Mouse (Mus musculus) embryo, embryonic 11 days (tissue): Measurements from ENCODE around the gene Prn.

Source experiments
- DNase-seq: peaks from one replicate; pipeline ENCODE4 v3.0.0-alpha.2; 2015

Prn gene

DNA sequence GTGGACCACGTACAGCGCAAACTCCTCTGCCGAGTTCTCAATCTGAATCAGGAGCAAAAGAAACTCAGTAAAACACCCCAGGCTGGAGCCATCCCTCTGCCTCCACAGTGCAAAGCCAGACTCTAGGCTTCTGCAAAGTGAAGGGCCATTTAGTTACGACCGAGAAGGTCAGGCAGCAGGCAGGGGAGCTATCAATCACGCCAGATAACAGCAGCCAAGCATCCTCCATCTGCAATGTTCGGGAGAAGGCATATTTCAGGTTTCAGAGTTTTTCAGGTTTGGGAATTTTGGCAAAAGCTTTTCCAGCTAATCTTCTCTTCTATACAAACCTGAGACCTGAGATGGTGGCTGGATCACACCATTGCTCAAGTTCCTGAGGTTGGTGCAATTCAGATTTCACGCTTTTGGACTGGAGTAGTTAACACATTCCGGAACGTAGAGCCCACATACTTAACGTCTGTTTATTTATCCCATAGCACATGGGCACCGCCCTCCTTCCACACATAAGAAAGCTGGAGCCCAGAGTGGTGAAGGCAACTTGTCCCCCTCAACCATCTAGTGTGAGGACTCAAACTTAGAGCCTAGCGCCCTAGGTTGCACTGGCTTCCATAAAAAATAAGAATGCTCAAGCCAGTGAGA, 92.1 kb downstream of the Prn start:
- DNase-seq, result no peak

DNA sequence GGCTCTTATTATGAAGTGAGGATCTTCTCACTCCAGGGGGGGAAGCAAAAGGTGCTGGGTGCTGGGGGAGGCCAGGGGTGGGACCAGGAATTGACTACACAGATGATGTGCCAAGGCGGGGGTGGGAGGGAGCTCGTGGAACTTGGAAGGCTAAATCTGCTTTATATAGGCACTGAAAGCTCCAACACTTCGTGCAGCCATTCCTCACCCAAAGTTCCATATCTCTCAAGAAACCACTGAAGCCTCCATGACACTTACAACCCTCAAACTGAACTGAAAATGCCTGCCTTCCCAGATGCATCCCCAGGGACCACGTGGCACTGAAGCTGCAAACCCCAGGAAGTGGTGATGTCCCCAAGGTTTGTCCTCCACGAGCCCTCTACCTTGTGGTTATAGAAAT, 94.2 kb downstream of the Prn start:
- no peak for DNase-seq

DNA sequence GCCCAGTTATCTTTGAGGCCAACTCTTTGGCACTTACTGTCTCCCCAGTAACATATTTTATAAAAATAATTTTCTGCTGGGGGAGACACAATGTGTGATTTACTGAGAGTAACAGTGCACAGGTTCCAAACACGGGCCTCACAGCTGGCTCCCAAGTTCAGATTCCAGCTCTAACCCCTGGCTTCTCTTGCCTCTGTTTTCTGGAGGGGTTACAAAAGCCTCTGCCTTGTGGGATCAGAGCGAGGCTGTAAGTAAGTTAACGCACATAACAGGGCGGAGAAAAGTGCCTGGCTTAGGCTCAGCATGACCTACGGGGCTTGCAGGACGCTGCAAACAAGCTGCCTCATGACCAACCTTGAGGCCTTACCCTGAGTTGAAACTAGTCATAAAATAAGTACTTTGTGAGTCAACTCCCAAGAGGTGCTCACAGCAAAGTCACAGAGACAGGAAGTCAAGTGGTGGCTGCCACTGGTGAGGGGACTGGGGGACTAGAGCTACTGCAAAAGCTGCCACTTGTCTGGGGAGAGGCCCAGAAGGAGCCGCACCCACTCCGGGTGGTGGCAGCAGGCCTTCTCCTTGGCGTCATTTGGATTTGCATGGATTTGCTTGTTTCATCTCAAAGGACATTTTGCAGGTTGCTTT, 94.9 kb downstream of the Prn start:
- no peak for DNase-seq

DNA sequence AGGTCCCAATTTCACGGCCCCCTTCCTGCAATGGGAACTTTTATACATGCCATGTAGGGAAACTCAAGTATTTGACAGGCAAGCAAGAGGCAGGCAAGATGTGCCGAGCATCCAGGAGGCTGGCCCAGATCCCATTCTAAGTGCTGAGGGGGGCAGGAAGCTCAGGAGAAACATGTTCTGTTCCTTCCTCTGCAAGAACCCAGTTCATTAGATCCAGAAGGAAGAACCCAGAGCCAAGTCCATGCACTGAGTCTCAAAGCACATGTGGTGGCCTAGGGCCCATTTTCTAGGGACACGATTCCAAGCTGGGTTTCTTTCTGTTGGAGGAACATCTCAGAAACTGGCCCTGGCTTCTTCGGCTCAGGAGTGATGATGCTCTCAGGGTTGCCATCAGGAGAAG, 95.7 kb downstream of the Prn start:
- no peak for DNase-seq
